Mouse (Mus musculus) kidney, postnatal 10 days (tissue): ENCODE data around the gene Ttc39d.
"Not testable (repeated sequence)": the region's sequence is repeated elsewhere in the genome, so short reads cannot be mapped to it uniquely, and the experiment has no call there.

Source experiments
- DNase-seq: peaks from one replicate; pipeline ENCODE4 v3.0.0; 2021; ENCODE audit warnings: mixed read lengths

Ttc39d gene

DNA sequence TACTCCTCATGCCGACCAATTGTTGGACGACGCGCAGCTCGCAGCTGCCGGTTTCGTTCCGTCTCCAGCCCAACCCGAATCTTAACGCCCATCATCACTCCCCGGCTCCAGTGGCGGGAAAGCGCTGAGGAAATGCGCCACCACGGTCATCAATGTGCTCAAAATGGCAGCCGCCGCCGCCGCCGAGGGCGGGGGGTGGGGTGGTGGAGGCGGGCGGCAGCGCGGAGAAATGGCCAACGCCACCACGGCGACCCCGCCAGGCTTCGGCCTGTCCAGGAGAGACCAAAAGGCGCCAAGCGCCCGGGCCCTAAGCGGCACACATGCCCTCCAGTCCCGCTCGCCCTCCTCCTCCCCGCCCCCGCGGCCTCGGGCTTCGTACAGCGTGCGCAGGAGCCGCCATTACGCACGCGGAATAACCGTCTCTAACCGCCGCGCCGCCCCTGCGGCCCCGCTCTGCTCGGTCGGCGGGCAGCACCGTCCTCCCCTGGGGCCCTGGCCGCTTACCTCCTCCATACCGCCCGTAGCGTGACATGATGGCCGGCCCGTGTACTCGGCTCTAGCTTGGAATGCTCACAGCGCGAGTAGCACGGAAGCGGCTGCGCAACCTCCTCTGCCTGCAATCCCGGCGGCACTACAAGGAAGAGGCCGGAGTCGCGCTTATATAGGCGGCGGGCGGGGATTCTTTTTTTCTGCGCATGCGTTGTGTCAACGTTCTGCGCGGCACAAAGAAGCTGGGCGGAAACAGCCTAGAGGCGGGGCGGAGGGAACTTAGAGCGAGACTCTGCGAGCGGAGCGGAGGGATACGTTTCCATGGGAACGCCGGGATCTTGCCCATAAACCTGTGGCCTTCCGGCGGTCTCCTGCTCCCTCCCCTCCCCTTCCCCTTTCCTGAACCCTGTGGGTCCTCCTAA lies at the start of gene Ttc39d, which contains the start of gene Srsf7:
TSS of gene Ttc39d (plus strand) at position 790 of the 911 bp plus-strand sequence.
TSS of gene Srsf7 (minus strand) at position 637 of the 911 bp plus-strand sequence.
- peak; percentile 99 for DNase-seq

DNA sequence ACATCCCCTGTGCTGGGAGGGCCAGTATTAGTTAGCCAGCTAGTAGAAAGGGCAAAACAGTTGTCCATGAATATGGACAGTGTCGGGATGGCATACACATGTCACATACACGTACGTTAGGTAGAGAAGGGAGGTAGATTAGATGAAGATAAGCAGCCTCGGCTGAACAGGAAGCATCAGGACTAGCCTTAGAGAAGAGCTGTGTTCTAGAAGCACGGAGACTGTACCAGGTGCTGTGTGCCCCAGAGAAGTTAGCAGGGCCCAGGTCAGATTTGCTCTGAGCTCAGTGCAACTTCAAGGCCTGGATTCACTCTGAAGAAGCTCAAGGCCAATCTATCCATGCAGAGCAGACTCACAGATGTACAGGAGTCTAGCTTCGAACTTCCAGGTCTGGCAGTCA lies 49.8 kb upstream of the Ttc39d start:
- no peak for DNase-seq

DNA sequence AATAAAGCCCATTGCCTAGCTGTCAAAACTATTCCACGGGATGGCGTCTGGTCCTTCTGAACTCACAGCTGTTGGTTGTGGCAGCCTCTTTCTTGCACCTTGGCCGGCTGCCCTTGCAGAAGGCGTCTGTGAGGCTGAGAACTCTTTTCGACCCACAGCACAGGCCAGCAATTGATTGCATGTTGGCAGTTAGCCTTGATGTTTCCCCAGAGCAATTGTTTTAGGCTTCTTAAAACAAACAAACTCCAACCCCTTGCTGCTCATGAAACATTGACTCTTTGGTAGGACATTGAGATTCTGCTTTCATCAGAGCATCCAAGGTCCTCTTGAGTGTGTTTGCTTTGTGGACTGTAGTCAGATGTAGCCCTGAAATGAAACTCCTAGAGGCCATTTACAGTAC lies 46.8 kb upstream of the Ttc39d start:
- peak; percentile 88 for DNase-seq

DNA sequence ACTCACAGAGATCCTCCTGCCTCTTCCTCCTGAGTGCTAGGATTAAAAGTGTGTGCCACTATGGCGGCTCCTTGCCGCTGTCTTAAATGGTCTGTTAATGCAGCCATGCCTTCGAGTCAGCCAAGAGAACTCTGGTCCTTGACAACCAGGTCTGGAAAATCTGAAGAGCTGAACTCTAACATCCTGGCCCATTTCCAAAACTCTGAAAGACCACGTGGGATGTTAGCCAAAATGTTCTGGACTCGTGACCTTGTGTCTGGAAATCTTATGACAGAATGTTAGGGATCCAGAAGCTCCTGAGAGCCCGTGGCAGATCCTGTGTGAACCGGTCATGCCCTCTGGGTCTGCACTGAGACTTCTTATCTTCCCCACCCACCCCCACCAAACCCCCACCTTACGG lies 43.3 kb upstream of the Ttc39d start:
- peak; percentile 23 for DNase-seq

DNA sequence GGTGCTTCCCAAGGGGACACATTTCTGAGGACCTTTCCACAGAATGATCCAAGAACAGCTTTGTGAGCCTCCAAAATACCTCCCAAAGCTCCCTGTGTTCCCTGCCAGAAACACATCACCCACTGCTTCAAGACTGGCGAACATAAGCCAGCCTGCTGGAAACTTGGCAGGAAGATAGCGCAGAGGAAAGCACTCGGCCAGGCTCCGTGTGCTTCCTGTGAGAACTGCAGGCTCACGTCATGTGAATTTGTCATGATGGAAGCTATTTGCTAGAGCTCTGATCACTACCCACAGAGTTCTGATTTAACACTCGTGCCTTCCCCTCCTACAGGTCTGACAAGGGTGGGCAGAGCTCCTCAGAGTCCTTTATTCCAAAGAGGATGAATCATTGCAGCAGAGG lies 41.5 kb upstream of the Ttc39d start:
- peak; percentile 25 for DNase-seq

DNA sequence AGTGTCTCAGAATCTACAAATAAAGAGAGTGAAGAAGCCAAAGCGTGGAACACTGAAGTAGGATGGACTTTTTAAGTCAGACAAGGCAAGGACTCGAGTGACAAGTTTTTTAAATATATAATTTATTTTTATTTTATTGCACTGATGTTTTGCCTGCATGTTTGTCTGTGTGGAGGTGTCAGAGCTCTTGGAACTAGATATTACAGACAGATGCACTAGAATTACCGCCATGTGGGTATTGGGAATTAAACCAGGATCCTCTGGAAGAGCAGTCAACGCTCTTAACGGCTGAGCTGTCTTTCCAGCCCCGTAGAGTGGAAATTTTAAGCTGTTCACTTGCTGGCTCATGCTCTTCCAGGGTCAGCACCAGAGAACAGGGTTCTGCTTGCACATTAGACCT lies 40.9 kb upstream of the Ttc39d start:
- DNase-seq = no peak

DNA sequence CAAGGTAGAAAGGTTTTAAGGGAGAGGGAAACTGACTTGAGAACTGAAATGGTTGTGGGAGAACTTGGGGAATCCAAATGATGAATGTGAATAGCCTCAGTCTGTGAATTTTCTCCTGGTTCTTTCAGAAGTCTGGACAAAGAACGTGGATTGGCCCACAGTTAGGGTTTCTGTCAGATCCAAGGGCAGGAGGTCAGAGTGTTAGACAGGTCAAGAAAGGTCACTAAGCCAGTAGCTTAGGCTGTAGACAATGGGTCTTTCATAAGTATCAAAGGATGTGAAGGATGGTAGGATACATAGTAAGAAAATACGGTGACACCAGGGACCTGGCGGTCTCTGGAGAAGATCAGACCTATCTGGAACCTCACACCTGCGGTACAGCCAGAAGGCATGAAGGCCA lies 39.8 kb upstream of the Ttc39d start:
- no peak for DNase-seq

DNA sequence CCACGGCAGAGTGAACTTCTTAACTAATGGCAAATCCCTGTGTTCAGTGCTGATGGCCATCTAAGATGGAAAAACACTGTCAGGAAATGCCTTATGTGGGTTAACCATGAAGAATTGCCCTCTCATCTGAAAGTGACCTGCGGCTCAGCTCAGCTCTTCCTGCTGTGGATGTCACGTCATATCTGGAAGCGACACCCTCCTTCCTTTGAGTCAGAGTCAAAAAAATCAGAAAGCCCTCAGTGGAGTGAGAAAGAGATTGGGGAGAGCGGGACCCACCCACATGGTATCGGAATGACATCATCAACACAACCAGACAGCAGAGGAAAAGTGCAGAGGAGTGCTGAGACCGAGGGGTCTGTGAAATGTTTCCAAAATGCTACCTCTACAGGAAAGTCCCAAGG lies 39.4 kb upstream of the Ttc39d start:
- peak; percentile 49 for DNase-seq

DNA sequence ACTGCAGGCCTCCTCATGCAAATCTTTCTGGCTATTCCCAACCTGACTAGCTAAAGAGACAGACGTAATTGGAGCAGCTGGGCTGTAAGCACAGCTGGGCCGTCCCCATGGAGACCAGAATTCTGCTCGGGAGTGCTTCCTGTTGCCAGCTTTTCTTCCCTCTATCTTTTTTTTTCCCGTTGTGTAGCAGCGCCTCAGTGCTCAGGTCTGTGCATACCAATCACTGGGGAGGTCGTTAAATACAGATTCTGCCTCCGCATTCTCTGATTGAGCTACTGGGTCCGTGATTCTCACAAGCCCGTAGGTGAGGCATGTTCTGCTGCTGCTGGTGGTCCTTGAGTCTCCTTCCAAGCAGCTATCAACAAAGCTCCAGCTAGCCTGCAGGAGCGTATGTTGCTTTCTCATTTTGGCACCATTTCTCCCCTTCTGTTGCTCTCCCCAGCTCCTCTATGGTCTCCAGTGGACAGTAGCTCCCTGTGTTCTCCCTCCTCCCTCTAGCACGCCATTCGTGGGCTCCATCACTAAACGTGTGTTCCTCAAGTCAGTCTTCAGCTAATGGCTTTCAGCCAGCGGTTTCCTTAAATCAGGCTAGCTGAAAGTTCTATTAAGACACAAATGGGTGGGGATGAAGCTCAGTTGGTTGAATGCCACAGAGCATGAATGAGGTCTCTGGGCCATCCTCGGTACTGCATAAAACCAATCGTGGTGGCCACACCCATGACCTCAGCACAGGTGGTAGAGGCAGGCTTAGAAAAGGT lies 38.7 kb upstream of the Ttc39d start:
- DNase-seq = peak; percentile 70

DNA sequence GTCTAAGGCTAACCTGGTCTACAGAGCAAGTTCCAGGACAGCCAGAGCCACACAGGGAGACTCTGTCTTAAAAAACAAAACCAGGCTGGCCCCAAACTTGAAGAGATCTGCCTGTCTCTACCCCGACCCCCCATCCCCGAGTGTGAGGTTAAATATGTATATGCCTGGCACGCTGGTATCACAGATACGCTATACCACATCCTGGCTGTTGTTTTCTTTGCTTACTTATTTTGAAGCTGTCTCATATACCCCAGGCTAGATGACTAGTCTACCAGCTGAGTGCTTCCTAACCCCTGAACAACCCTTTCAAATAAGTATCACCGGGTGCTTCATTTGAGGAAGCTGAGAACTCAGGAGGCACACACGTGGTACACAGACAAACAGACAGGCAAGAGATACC lies 37.5 kb upstream of the Ttc39d start:
- no peak for DNase-seq

DNA sequence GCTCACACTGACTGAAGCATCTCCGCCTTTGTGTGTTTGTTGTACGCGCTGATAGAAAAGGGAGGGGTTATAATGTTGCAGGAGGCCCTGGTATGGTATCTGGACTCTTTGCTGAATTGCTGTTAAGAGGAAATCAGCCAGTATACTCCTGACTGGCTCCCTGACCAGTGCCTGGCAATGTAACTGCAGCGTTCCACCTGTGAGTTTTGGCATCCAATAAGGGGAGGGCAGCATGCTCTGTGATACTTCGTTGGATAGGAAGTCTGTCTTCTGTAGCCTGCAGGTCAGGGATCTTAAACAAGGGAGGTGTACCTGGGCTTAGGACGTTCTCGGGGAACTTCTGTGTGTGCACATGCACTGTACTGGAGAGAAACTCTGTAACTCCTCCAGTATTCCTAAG lies 36.3 kb upstream of the Ttc39d start:
- DNase-seq = no peak

DNA sequence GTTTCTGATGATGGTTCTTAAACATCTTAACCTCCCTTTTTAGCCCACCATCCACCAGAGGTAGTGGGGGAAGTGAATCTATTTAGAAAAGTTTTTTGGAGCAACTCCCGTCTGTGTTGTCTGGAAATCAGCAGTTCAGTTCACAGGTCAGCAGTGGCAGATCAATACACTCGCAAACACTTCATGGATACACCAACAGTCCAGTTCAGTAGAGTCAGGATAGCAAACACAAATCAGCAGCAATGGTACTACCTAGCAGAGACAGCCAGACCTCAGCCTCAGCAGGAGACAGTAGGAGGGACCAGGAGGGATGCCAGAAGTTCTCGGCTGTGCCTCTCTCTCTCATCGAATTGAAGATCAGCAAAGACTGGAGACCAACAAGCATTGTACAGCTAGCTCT lies 35.3 kb upstream of the Ttc39d start:
- no peak for DNase-seq

DNA sequence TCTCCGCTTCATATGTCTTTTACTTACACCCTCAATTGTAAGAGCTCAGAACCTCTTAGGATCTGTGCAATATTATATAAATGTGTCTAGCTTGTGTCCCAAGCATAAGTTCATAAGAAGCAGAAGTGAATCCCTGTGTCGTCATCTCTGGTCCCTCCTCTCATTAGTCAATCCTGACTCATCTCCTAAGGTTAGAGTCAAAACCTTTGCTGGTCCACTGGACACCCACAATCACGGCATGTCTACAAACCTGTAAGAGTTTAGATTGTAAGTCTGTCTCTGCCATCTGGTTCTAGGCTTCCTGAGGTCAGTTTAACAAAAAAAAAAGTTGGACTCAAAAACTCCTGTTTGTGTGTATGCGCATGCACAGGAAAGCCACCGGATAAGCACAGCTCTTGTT lies 34.5 kb upstream of the Ttc39d start:
- DNase-seq = no peak

DNA sequence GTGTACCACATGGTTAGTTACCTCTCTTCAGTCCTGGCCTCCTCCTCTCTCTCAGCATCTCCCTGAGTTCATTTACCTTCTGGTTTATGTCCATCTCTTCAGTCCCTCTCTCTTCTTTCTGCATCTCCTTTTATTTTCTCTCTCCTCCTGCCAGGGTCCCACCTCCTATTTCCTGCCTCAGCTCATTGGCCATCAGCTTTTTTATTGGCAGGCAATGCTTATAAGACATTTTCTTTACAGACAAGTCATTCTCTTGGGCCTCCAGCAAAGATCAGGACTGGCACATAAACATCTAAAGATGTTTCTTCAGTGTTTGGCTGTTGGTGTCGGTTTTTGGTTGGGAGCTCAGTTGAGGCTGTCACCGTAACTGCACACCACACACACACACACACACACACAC lies 33.6 kb upstream of the Ttc39d start:
- DNase-seq = no peak

DNA sequence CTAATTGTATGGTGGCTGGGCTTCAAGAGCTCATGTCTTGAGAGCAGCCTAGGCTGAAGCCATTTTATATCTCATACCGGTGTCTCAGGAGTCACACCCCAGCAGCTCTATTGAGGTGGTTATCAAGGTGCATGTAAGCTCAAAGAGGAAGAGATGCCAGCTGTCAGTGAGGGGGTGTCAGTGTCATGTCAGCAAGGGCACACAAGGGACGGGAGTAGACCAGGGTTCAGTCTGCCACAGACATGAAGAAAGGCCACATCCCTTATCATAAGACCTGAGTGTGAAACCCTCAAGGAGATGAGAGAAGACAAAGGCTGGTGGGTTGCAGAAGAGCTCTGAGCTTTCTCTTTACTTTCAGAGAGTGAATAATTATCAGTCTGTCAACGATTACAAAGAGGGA lies 33.1 kb upstream of the Ttc39d start:
- no peak for DNase-seq

DNA sequence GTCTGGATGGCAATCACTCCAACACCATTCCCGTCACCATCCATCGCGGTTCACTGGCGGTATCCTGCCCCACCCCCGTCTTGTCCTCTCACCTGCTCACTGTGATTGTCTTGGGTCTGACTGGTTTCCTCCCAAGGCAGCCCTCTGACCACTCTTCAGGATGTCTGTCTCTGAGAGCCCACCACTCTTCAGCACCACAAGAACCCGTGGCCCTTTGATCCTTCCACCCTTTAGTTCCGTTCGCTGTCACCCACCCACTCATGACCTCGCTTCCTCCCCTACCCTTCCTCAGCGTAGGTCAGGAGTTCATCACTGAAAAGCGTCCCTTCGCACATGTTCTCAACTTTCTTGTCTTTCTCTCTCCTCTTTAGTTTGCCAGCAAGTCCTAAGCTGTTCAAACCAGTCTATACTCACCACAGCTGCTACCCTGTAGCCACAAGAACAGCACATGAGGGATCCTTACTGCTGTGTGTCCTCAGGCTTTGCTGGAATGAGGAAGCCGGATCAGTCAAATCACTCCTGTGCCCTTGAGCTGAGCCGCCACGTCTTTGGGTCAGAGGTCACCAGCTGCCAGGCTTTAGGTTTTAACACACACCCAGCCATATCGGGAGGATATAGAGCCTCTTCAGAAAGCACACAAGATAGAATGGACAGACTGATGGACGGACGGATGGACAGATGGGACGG lies 32.4 kb upstream of the Ttc39d start:
- DNase-seq = peak; percentile 31

DNA sequence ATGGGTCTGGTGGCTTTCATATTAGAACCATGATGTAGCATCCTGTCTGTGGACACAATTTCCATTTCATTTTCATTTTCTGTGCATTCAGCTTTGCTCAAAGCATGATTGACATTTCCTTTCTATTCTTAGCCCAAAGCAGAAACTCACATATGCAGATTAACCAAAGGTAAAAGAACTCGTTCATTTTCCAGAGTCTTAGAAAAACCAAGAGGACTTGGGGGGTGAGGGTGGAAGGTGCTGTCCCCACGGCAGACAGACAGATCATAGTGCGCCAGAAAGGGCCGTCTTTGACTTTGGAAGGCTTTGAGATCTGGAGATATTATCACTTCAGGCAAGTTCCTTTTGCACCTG lies 31.9 kb upstream of the Ttc39d start:
- DNase-seq = no peak

DNA sequence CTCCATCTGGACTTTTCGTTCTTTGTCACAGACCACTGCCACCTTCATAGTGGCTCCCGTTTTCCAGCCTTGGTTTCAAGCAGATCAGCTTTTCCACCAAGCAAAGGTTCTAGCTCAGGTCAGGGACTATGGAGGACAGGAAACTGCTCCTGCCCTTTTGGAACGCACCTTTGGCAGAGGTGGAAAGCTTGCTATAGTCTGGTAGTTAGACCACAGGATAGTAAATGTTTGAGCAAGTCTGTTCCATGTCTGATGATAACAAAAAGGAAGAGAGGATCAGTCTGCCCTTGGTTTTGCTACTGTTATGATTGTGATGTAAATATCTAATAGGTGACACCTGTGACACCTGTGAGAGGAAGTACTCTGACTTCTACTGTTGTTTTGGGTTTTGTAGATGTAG lies 31.3 kb upstream of the Ttc39d start:
- DNase-seq = no peak

DNA sequence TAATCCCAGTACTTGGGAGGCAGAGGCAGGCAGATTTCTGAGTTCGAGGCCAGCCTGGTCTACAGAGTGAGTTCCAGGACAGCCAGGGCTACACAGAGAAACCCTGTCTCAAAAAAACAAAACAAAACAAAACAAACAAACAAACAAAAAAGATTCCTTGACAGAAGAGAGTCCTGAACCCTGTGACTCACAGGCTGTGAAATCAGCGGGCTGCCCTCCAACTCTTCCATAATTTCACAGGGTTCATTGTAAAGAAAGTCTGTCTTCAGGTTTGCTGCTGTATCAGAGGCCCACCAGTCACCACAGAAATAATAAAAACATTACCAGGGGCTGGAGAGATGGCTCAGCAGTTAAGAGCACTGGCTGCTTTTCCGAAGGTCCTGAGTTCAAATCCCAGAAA lies 28.4 kb upstream of the Ttc39d start:
- not testable (repeated sequence) for DNase-seq

DNA sequence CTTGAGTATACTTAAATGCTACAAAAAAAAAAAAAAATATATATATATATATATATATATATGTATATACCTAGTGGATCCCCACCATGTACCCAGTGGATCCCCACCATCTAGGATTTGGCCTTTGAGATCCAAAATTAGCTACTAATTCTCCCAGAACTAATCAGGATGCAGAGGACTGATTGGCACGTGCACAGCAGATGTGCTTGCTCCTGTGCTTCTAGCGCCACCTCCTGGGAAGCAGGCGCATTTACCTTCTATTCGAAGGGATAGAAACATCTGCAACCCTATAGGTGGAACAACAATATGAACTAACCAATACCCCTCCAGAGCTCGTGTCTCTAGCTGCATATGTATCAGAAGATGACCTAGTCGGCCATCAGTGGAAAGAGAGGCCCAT lies 27.3 kb upstream of the Ttc39d start:
- DNase-seq = peak; percentile 88

DNA sequence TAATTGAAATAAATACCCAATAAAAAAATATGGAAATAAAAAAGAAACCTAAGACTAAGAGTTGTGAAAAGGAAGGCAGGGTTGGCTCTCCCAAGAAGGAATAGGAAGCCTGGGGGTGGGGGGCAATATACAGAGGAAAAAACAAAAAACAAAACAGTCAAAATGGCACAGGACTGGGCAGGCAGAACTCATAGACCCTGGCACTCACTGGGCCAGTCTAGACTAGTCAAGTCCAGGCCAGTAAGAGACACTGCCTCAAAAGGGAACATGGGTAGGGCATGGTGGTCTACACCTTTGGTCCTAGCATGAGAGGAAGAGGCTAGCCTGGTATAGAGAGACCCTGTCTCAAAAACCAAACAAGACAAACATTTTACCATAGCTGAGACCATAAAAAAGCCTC lies 26.8 kb upstream of the Ttc39d start:
- no peak for DNase-seq

DNA sequence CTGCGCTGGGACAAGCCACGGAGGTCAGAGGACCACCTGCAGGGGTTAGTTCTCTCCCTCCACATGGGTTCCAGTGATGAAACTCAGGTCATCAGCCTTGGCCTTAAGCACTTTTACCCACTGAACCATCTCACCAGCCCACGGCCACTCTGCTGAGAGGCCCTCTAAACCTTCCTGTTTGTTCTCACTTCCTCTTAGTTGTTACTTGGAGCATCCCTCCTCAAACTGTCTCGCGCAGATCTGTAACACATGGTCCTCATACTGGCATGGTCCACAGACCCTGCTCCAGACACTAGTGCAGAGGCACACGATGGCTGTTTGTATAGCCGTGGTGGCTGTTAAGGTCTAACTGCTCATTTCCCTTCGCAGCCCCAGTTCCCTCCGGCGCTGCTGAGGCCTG lies 23.6 kb upstream of the Ttc39d start:
- DNase-seq = no peak

DNA sequence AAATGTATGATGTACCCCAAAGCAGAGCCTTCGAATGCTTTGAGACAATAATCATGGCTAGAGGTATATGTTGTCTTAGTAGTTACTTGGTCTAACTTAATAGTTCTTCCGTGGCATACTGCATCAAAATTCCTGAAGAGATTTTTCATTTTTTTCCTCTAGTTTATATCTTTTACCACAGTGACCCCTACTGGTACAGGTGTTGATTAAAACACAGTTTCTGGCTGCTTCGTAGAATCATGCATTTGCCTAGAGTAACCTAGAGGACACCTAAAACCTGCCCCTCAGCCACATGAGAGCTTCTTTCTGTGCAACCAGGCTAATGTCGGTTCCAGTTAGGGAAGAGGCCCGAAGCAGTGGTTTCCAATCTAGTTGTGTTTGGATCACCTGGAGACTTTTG lies 14.2 kb upstream of the Ttc39d start:
- no peak for DNase-seq
